Mouse (Mus musculus) embryonic stem cell, embryonic (primary cell): ENCODE data around the gene Cebpa.

Experiments used
- CTCF ChIA-PET, 4 experiments: fragments of 300-600 bp in 2 of 4; fragments of 350-600 bp in 2 of 4; sonication (Branson Sonifier 250); formaldehyde crosslinking; loops; one replicate each; lab custom pipeline; 2022; ENCODE audit warnings: inconsistent platforms in 2 of 4; lab: Charles Lee
- POLR2A ChIA-PET, 4 experiments: fragments of 300-600 bp in 2 of 4; fragments of 350-600 bp in 2 of 4; sonication (Branson Sonifier 250); formaldehyde crosslinking; loops; one replicate each; lab custom pipeline; 2022; ENCODE audit warnings: antibody characterized with exemption in 4 of 4, inconsistent platforms in 1 of 4; lab: Charles Lee

Gene Cebpa

DNA sequence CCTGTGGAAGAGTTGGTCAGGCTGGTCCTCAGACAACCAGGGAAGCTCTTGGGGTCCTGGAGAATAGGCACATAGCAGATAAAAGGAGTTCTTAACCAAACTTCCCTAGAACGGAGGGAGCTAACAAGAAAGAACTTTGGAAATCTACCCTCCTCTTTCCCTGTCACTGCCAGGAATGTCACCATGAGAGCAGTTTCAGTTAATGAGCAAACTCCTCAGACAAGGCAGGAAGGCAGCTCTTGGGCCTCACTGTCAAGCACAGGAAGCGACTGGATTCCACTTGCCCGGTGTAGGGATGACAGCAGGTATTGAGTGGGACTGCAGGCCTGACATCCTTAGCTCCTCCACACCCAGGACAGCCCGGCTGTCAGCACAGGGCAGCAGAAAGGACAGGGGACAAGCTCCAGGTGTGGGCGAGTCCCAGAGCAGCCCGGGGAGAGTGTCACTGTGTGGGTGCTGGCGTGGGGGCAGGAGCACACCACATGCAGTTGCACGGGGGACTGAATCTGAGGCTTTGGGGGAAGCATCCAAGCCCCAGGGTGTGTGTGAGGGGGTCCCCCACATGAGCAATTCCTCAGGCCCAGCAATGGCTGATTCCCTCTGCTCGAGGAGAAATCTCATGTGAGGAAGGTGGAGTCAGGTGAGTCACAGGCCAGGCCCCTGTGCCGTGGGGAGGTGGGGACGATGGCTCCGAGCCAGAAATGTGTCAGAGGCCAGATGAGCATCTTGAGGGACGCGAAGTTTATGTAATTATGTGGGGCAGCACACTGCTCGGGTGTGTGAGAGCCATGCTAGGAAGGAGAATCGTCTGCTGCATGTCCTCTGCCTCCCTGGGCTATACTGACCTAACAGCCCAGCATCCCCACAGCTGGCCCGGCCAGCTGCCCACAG lies 9.8 kb downstream of the Cebpa start:
- ChIA-PET POLR2A (interaction anchor here in 1 of 4 experiments (0.5 kb wide), 1 partner anchor 10 kb away, joined by 3 read pairs; no protein-coding TSS in a partner anchor), CTCF (interaction anchor here in 2 of 4 experiments (0.6 to 1.1 kb wide), 2 partner anchors 50 to 302 kb away, joined by 3 to 6 read pairs; no protein-coding TSS in a partner anchor)

- ChIA-PET POLR2A (interaction anchor here in 2 of 4 experiments (0.6 to 1.3 kb wide), 4 partner anchors 13 to 217 kb away, joined by 3 read pairs; no protein-coding TSS in a partner anchor), CTCF (interaction anchor here in 1 of 4 experiments (0.6 kb wide), 1 partner anchor 20 kb away, joined by 3 read pairs; no protein-coding TSS in a partner anchor)
Measured at GRCm38 (mm10) chr7:35130059-35130738, 11.1 kb downstream of the Cebpa start.

- ChIA-PET CTCF (interaction anchor here in 1 of 4 experiments (0.7 kb wide), 1 partner anchor 350 kb away, joined by 3 read pairs; no protein-coding TSS in a partner anchor), POLR2A (interaction anchor here in 2 of 4 experiments (0.6 to 1.9 kb wide), 6 partner anchors 10 to 217 kb away, joined by 3 to 4 read pairs (median 3); no protein-coding TSS in a partner anchor)
Measured at GRCm38 (mm10) chr7:35130888-35131287, 11.8 kb downstream of the Cebpa start.

GRCm38 (mm10) chr7:35131601-35132000 lies 12.5 kb downstream of the Cebpa start:
- ChIA-PET CTCF (interaction anchor here in 3 of 4 experiments (0.7 to 1.6 kb wide), 3 partner anchors 11 to 351 kb away, joined by 3 to 4 read pairs (median 3); no protein-coding TSS in a partner anchor), POLR2A (interaction anchor here in 2 of 4 experiments (0.6 to 1.9 kb wide), 5 partner anchors 11 to 96 kb away, joined by 3 to 4 read pairs (median 3); no protein-coding TSS in a partner anchor)

GRCm38 (mm10) chr7:35134621-35135020 lies 15.5 kb downstream of the Cebpa start:
- ChIA-PET POLR2A (interaction anchor here in 2 of 4 experiments (0.9 to 1.4 kb wide), 2 partner anchors 10 to 11 kb away, joined by 3 to 5 read pairs; no protein-coding TSS in a partner anchor), CTCF (interaction anchor here (0.5 to 1.3 kb wide), 5 partner anchors 36 to 285 kb away, joined by 3 to 4 read pairs (median 3); no protein-coding TSS in a partner anchor)

- ChIA-PET CTCF (interaction anchor here in 1 of 4 experiments (0.5 to 0.6 kb wide), 2 partner anchors 67 to 402 kb away, joined by 3 to 6 read pairs; no protein-coding TSS in a partner anchor), POLR2A (interaction anchor here in 1 of 4 experiments (0.7 kb wide), 1 partner anchor 13 kb away, joined by 3 read pairs; no protein-coding TSS in a partner anchor)
Measured at GRCm38 (mm10) chr7:35137524-35137923, 18.4 kb downstream of the Cebpa start.

GRCm38 (mm10) chr7:35138481-35138880 lies 19.4 kb downstream of the Cebpa start:
- POLR2A ChIA-PET = no interaction called here
- CTCF ChIA-PET = interaction anchor here in 1 of 4 experiments (1.3 kb wide), 1 partner anchor 31 kb away, joined by 3 read pairs; no protein-coding TSS in a partner anchor

DNA sequence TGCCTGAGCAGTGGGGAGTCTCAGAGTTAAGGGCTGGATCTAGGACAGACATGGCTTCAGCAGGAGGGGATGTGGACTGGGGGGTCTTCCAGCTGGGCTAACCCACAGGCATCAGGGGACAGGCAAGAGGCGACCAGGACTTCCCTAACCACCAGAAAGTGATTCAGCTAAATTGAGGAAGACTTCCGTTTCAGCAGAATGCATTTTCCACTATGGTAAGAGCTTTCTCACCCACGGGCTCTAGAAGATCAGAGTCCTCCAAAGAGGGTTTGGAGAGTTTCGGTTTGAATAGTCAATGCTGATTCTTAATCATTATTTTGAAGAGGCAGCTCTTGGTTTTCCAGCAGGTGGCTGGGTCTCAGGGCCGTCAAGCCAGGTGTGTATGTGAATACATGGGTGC lies 20.8 kb downstream of the Cebpa start:
- CTCF ChIA-PET = interaction anchor here in 1 of 4 experiments (1.3 kb wide), 1 partner anchor 29 kb away, joined by 3 read pairs; no protein-coding TSS in a partner anchor
- POLR2A ChIA-PET = interaction anchor here in 1 of 4 experiments (0.5 to 1.6 kb wide), 3 partner anchors 16 to 332 kb away, joined by 3 read pairs; no protein-coding TSS in a partner anchor

- POLR2A ChIA-PET = no interaction called here
- CTCF ChIA-PET = interaction anchor here in 1 of 4 experiments (0.7 kb wide), 1 partner anchor 27 kb away, joined by 3 read pairs; no protein-coding TSS in a partner anchor
Measured at GRCm38 (mm10) chr7:35141519-35141918, 22.4 kb downstream of the Cebpa start.

- CTCF ChIA-PET = no interaction called here
- POLR2A ChIA-PET = interaction anchor here in 1 of 4 experiments (0.6 kb wide), 1 partner anchor 9 kb away, joined by 5 read pairs; no protein-coding TSS in a partner anchor
Measured at GRCm38 (mm10) chr7:35142522-35142921, 23.4 kb downstream of the Cebpa start.

DNA sequence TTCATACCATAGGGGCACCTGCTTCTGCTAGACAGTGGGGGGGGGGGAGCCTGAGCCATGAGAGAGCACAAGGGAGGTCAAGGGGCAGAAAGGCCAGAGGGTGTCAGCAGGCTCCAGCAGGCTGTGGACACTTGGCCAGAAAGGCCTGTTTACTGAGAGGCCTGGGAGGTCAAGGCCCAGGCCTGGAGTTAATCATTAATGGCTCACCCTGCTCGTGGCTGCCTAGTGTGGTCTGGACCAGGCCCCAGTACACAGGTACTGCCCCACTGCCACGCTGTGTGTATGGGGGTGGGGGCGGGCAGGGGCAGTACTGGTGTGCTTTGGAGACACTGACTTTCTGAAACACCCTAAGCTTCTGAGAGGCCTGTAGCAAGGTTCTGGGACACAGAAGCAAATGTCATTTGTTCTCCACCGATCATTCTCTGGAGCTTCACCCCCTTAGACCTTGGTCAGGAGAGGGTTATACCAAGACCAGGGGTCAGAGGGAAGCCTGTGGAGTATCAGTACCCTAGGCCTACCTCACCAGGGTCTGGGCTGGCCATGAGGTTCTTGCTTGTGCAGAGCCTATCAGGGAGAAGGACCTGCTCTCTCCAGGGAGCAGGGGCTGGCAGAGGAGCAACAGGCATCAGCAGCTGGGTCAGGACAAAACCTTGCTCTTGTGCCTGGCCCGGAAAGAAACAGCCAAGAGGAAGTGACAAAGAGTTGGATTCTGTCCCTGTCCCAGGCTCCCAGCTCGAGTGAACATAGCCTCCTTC lies 24.9 kb downstream of the Cebpa start:
- ChIA-PET POLR2A (interaction anchor here in 1 of 4 experiments (1.0 kb wide), 1 partner anchor 20 kb away, joined by 3 read pairs; no protein-coding TSS in a partner anchor), CTCF (interaction anchor here in 2 of 4 experiments (0.6 to 1.2 kb wide), 2 partner anchors 28 to 170 kb away, joined by 4 to 8 read pairs; no protein-coding TSS in a partner anchor)

GRCm38 (mm10) chr7:35145068-35145467 lies 26.0 kb downstream of the Cebpa start:
- POLR2A ChIA-PET = interaction anchor here in 2 of 4 experiments (1.0 to 1.8 kb wide), 2 partner anchors 24 to 60 kb away, joined by 3 to 4 read pairs; no protein-coding TSS in a partner anchor

GRCm38 (mm10) chr7:35146269-35146668 lies 27.2 kb downstream of the Cebpa start:
- ChIA-PET CTCF (interaction anchor here in 1 of 4 experiments (0.7 kb wide), 1 partner anchor 23 kb away, joined by 4 read pairs; no protein-coding TSS in a partner anchor), POLR2A (interaction anchor here in 3 of 4 experiments (0.5 to 1.8 kb wide), 8 partner anchors 11 to 253 kb away, joined by 3 to 5 read pairs (median 3); no protein-coding TSS in a partner anchor)

More at GRCm38 (mm10) chr7:35145068-35145467, 26.0 kb downstream of the Cebpa start:
- CTCF ChIA-PET = interaction anchor here in 2 of 4 experiments (0.6 kb wide), 2 partner anchors 169 to 542 kb away, joined by 3 to 8 read pairs; no protein-coding TSS in a partner anchor

DNA sequence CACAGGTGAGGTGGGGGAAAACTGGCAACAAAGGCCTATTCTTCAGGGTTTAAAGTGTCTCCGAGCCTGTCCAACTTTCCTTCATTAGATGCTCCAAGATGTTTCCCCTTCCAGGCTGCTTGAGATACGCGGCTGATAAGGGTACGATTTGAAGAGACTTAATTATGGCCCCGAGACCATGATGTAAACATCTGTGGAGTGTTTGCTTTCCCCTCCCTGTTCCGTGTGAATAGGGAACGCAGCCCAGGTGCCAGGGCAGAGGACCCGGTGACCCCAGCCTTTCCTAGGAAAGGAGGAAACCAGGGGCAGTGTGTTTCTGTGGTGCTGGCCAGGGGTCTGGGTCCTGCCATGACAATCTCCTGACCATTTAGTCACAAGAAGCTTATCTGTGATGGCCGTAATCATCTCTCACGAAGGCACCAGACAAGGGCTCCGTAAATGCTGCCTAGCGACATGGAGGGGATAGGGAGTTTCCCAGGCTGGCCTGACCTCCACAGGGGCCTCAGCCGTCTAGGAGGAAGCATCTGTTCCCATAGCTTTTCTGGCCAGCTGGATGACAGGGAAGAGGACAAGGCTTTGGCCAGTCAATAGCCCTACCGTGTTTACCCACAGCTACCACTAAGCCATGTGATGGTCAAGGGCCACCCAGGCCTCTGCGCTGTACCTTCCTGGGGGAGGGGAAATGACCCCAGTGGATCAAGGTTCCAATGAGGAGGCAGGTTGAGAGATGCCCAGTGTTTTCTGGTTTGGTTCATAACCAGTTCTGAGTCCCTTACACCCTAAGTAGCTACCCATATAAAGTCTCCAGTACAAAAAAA lies 30.7 kb downstream of the Cebpa start:
- CTCF ChIA-PET = no interaction called here
- POLR2A ChIA-PET = no interaction called here

DNA sequence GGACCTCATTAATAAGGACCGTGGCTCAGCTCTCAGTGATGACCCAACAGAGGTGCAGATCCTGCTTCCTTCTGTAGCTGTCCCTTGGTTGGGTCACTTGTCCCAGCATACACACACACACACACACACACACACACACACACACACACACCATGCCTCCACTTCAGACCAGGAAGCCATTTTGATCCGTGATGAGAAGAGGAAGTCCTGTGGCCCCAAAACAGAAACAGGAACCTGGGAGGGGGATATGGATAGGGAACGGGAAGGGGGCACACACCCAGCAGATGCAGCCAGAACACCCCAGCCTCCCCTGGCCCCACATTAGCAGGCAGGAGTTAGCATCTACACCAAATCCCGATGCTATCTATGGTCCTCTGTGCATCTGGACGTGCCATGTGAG lies 31.8 kb downstream of the Cebpa start:
- CTCF ChIA-PET = interaction anchor here in 3 of 4 experiments (0.6 to 0.7 kb wide), 3 partner anchors 21 to 553 kb away, joined by 3 read pairs; no protein-coding TSS in a partner anchor
- POLR2A ChIA-PET = interaction anchor here in 1 of 4 experiments (1.2 kb wide), 1 partner anchor 28 kb away, joined by 3 read pairs; no protein-coding TSS in a partner anchor

DNA sequence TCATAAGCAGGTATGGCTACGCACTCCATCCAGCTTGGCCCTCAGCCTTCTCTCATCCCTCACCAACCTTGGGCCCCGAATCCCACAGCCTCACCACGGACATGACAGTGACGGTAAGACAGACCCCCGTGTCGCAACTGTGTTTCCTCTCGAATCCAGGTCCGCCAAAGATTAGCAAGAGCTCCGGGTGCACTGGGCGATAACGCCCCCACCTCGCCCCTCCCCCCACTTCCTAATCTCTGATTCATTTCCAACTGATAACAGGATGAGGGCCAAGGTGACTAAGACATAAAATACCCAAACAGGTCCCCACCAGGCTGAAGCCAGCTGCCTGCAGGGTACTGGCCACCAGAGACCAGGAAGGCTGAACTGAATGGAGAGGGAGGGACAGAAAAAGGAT lies 35.4 kb downstream of the Cebpa start:
- ChIA-PET CTCF (interaction anchor here in 2 of 4 experiments (0.7 kb wide), 2 partner anchors 17 to 54 kb away, joined by 3 read pairs; no protein-coding TSS in a partner anchor), POLR2A (no interaction called here)
